Mouse (Mus musculus) CH12.LX (cell line): ENCODE data around the gene Ccdc51. TPM values are rescaled to one million over a fixed set of nuclear protein-coding genes. Genes with fewer than 3 reads are reported as not detected.

Experiments used
- DNase-seq: peaks from one replicate; pipeline ENCODE4 v3.0.0-alpha.2; 2013; ENCODE audit errors: extremely low read depth
- H3K27ac ChIP-seq: 2 replicates; pipeline ENCODE4 v1.5.1; 2012; ENCODE audit warnings: low read depth, mild to moderate bottlenecking, control low read depth, moderate library complexity; ENCODE audit not compliant: insufficient read depth
- H3K27me3 ChIP-seq: replicated peaks from 2 replicates; pipeline ENCODE3; 2012; ENCODE audit warnings: inconsistent platforms
- H3K36me3 ChIP-seq, 2 experiments: replicated peaks in 1 of 2; 2 replicates each; pipeline versions ENCODE3 to v1.6.1; 2012; ENCODE audit warnings: inconsistent platforms in 1 of 2, low read length in 1 of 2, mild to moderate bottlenecking in 1 of 2, mixed read lengths in 1 of 2, moderate library complexity in 1 of 2; ENCODE audit not compliant: control insufficient read depth in 1 of 2, insufficient read depth in 1 of 2
- H3K4me1 ChIP-seq, 2 experiments: 2 replicates each; pipeline ENCODE4 v1.6.1; 2012; ENCODE audit warnings: inconsistent platforms in 1 of 2, moderate library complexity in 1 of 2; ENCODE audit not compliant: insufficient read depth in 2 of 2, control insufficient read depth in 1 of 2
- H3K4me2 ChIP-seq: 2 replicates; pipeline ENCODE4 v1.6.1; 2012; ENCODE audit warnings: low read depth, mild to moderate bottlenecking, control low read depth; ENCODE audit not compliant: poor library complexity, insufficient read depth, severe bottlenecking
- H3K4me3 ChIP-seq, 3 experiments: fragments of 150-350 bp in 1 of 3; sonication (generic) in 1 of 3; replicated peaks in 1 of 3; 2 replicates each; pipeline versions ENCODE3 to v1.5.1; 2011 to 2012; ENCODE audit warnings: low read depth in 2 of 3, low read length in 2 of 3, mild to moderate bottlenecking in 2 of 3, moderate library complexity in 2 of 3, control low read depth in 1 of 3, improper control_type of control experiment in 1 of 3, inconsistent platforms in 1 of 3, mixed read lengths in 1 of 3; ENCODE audit not compliant: poor library complexity in 1 of 3
- H3K79me2 ChIP-seq: replicated peaks from 2 replicates; pipeline ENCODE4 v1.6.1; 2012; ENCODE audit warnings: mild to moderate bottlenecking, moderate library complexity; ENCODE audit not compliant: control insufficient read depth, poor library complexity, insufficient read depth, severe bottlenecking; ENCODE audit errors: extremely low read depth
- H3K9ac ChIP-seq: 2 replicates; pipeline ENCODE4 v1.6.1; 2012; ENCODE audit warnings: low read depth, mild to moderate bottlenecking, control low read depth, moderate library complexity; ENCODE audit not compliant: insufficient read depth
- H3K9me3 ChIP-seq: replicated peaks from 2 replicates; pipeline ENCODE3; 2012; ENCODE audit warnings: low read length, inconsistent platforms, mixed read lengths
- CHD1 ChIP-seq: IDR thresholded peaks from 2 replicates; pipeline ENCODE4 v1.6.1; 2012; ENCODE audit warnings: low read depth, low read length, improper control_type of control experiment, inconsistent platforms
- CTCF ChIP-seq, 2 experiments: IDR thresholded peaks in 1 of 2; conservative IDR thresholded peaks in 1 of 2; 2 replicates each; pipeline ENCODE4 v1.5.1; 2011 to 2012; ENCODE audit warnings: low read depth in 2 of 2, low read length in 2 of 2, improper control_type of control experiment in 1 of 2, inconsistent platforms in 1 of 2, mild to moderate bottlenecking in 1 of 2, moderate library complexity in 1 of 2
- HCFC1 ChIP-seq: IDR thresholded peaks from 2 replicates; pipeline ENCODE4 v1.6.1; 2012; ENCODE audit warnings: low read depth, mild to moderate bottlenecking, inconsistent platforms, low read length, improper control_type of control experiment
- JUN ChIP-seq: IDR thresholded peaks from 2 replicates; pipeline ENCODE4 v1.6.1; 2011; ENCODE audit warnings: low read depth, mild to moderate bottlenecking, low read length, improper control_type of control experiment, moderate library complexity; ENCODE audit not compliant: insufficient read depth
- MAFK ChIP-seq: IDR thresholded peaks from 2 replicates; pipeline ENCODE4 v1.6.1; 2011; ENCODE audit warnings: low read length, improper control_type of control experiment; ENCODE audit not compliant: insufficient replicate concordance
- MAX ChIP-seq: IDR thresholded peaks from 2 replicates; pipeline ENCODE4 v1.6.1; 2011; ENCODE audit warnings: low read length, improper control_type of control experiment
- MAZ ChIP-seq: IDR thresholded peaks from 2 replicates; pipeline ENCODE4 v1.6.1; 2012; ENCODE audit warnings: low read depth, mild to moderate bottlenecking, inconsistent platforms, low read length, improper control_type of control experiment, moderate library complexity
- MEF2A ChIP-seq: IDR thresholded peaks from 2 replicates; pipeline ENCODE4 v1.6.1; 2014; ENCODE audit warnings: low read depth, mild to moderate bottlenecking, inconsistent platforms, low read length, improper control_type of control experiment, borderline replicate concordance
- MXI1 ChIP-seq: IDR thresholded peaks from 2 replicates; pipeline ENCODE4 v1.6.1; 2011; ENCODE audit warnings: mild to moderate bottlenecking, low read depth, low read length, improper control_type of control experiment
- MYC ChIP-seq: IDR thresholded peaks from 2 replicates; pipeline ENCODE4 v1.6.1; 2011; ENCODE audit warnings: low read depth, mild to moderate bottlenecking, improper control_type of control experiment, low read length
- NELFE ChIP-seq: IDR thresholded peaks from 2 replicates; pipeline ENCODE4 v1.6.1; 2011; ENCODE audit warnings: low read depth, low read length, improper control_type of control experiment
- NRF1 ChIP-seq: IDR thresholded peaks from 2 replicates; pipeline ENCODE4 v1.6.1; 2014; ENCODE audit warnings: low read depth, mild to moderate bottlenecking, inconsistent platforms, low read length, improper control_type of control experiment, moderate library complexity
- POLR2AphosphoS2 ChIP-seq: IDR thresholded peaks from 2 replicates; pipeline ENCODE4 v1.6.1; 2011; ENCODE audit warnings: low read depth, low read length, improper control_type of control experiment
- TBP ChIP-seq: conservative IDR thresholded peaks from 2 replicates; pipeline ENCODE4 v1.6.1; 2011; ENCODE audit warnings: low read depth, low read length, improper control_type of control experiment
- UBTF ChIP-seq: IDR thresholded peaks from 2 replicates; pipeline ENCODE4 v1.6.1; 2012; ENCODE audit warnings: low read depth, mild to moderate bottlenecking, inconsistent platforms, low read length, improper control_type of control experiment, moderate library complexity
- USF1 ChIP-seq: IDR thresholded peaks from 2 replicates; pipeline ENCODE4 v1.6.1; 2014; ENCODE audit warnings: low read depth, mild to moderate bottlenecking, inconsistent platforms, low read length, improper control_type of control experiment
- dilution Hi-C: fragments of 300-500 bp; cut with MboI; formaldehyde crosslinking; loops from 2 replicates; pipeline ENCODE4 v1.14.3; 2020; ENCODE audit warnings: low sequenced_read_pairs; ENCODE audit not compliant: extremely low pct_unique_long_range_greater_than_20kb, extremely low pct_ligation_motif_present
- in situ Hi-C: fragments of 300-500 bp; cut with MboI; formaldehyde crosslinking; loops from 3 replicates; pipeline ENCODE4 v1.14.3; 2019; ENCODE audit warnings: low sequenced_read_pairs, low pct_ligation_motif_present, low pct_unique_long_range_greater_than_20kb, mixed read lengths
- polyA plus RNA-seq: library from polyadenylated mRNA; unstranded; fragments of >175 nt; gene quantifications from 2 replicates; pipeline ENCODE4 v1.2.1, GENCODE M21; 2012; ENCODE audit warnings: low read depth; ENCODE audit not compliant: insufficient read length
- total RNA-seq, 2 experiments: library from RNA; depleted of rRNA; stranded (reverse); fragments of 300-350 nt in 1 of 2; fragments of >200 nt in 1 of 2; gene quantifications; 2 replicates each; pipeline ENCODE4 v1.2.3; 2012 to 2014

Gene Ccdc51
- total and polyA plus RNA-seq, 3 experiments = 7.6 to 18.2 (median 16.2) TPM

DNA sequence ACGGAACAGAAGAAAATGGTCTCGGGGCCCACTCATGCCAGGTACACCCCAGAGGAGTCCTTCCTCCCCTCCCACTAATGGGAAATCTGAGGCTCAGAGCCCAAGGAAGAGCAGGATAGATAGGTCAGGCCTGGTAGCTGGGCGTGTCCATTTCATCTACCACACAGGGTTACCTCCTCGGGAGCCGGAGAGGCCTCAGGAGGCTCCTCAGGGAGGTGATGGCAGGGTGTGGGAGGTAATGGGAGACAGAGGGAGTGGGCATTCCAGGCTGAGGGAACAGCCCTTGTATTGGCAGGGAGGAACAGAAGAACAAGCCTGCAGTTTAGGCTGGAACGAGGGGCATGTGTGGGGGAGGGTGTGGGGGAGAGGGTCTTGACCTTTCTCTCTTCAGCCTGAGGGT, 14.6 kb downstream of the Ccdc51 start:
- TF ChIP-seq MAX = no peak
- TF ChIP-seq, all 38 proteins: peak for 0
- dilution Hi-C loops = no loop called here
- Histone ChIP-seq H3K4me3 (no peak overlapping the region), H3K79me2 (no peaks in the 10 kb centered on the region), H3K9ac (no peak overlapping the region), H3K9me3 (no peaks in the 10 kb centered on the region), H3K27ac (no peak overlapping the region), H3K27me3 (peaks cover 72% of the 10 kb centered on the region), H3K4me2 (no peak overlapping the region), H3K36me3 (peaks cover 7 to 13% of the 10 kb centered on the region in 2 experiments), H3K4me1 (peaks cover 4 to 9% of the 10 kb centered on the region in 2 experiments; a peak in 2 of 4 replicates)
- DNase-seq = no peak
- in situ Hi-C loops = no loop called here

GRCm38 (mm10) chr9:109097291-109097690, 15.0 kb downstream of the Ccdc51 start:
- no peaks in the 10 kb centered on the region for H3K9me3 ChIP-seq
- no peaks in the 10 kb centered on the region for H3K79me2 ChIP-seq
- H3K4me1 ChIP-seq = peaks cover 4 to 9% of the 10 kb centered on the region in 2 experiments; a peak in 2 of 4 replicates
- peaks cover 3 to 9% of the 10 kb centered on the region in 2 experiments for H3K36me3 ChIP-seq
- H3K27me3 ChIP-seq = peaks cover 77% of the 10 kb centered on the region
- no peak overlapping the region for H3K4me3 ChIP-seq
- H3K27ac ChIP-seq = no peak overlapping the region
- no peak overlapping the region for H3K9ac ChIP-seq
- in situ Hi-C loops (no loop called here), dilution Hi-C loops (no loop called here)
- no peak for TF ChIP-seq POLR2AphosphoS2
- no peak for TF ChIP-seq CTCF (conservative IDR thresholded peaks at IDR 0.05 in 1 of 2, IDR thresholded peaks at IDR 0.05 in 1 of 2; ENCODE audit: low read depth in 2 of 2, low read length in 2 of 2)
- TF ChIP-seq MYC = no peak
- TF ChIP-seq MAFK = no peak
- TF ChIP-seq MAX = no peak
- TF ChIP-seq CHD1 = no peak
- TF ChIP-seq JUN = no peak
- no peak for TF ChIP-seq MAZ
- no peak for TF ChIP-seq TBP
- TF ChIP-seq MXI1 = no peak
- no peak for TF ChIP-seq HCFC1
- TF ChIP-seq USF1 = no peak
- no peak overlapping the region for H3K4me2 ChIP-seq
- DNase-seq = no peak

DNA sequence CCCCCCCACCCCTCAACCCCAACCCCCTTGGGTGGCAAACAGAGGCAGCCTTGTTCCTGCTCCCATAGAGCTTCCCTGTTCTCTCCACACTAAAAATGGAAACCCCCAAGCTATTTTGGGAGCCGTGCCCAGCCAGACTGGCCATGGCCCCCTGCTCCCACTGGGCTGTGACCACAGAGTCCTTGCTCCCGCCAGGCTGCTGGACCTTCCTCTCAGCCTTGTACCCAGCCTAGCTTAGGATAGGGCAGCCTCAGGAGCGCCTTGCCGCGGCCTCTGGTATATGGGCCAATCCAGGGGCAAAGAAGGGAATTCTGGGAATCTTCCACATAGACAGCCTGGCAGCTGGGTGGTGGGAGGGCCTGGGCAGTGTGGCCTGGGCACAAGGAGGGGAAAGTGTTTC, 15.5 kb downstream of the Ccdc51 start:
- H3K9ac ChIP-seq = no peak overlapping the region
- peaks cover 82% of the 10 kb centered on the region for H3K27me3 ChIP-seq
- H3K79me2 ChIP-seq = no peaks in the 10 kb centered on the region
- H3K4me1 ChIP-seq = peaks cover 4 to 9% of the 10 kb centered on the region in 2 experiments; a peak in 2 of 4 replicates
- no peak overlapping the region for H3K4me2 ChIP-seq
- in situ Hi-C loops (no loop called here), dilution Hi-C loops (no loop called here)
- no peak for TF ChIP-seq UBTF
- no peak for TF ChIP-seq CHD1
- no peak for TF ChIP-seq MEF2A
- no peak for TF ChIP-seq NRF1
- no peak for TF ChIP-seq NELFE
- peaks cover under 1 to 5% of the 10 kb centered on the region in 2 experiments for H3K36me3 ChIP-seq
- DNase-seq = no peak
- no peaks in the 10 kb centered on the region for H3K9me3 ChIP-seq
- no peak overlapping the region for H3K4me3 ChIP-seq
- no peak overlapping the region for H3K27ac ChIP-seq
